Mouse (Mus musculus): Measurements from ENCODE around the gene Mgrn1.

Mgrn1 gene

GRCm38 (mm10) chr16:4906559-4906958, 20.5 kb downstream of the Mgrn1 start:
- no peak for DNase-seq (ENCODE audit: low read depth, low spot score)

GRCm38 (mm10) chr16:4907386-4907785, 21.3 kb downstream of the Mgrn1 start:
- no peak for DNase-seq (ENCODE audit: low read depth, low spot score)

DNA sequence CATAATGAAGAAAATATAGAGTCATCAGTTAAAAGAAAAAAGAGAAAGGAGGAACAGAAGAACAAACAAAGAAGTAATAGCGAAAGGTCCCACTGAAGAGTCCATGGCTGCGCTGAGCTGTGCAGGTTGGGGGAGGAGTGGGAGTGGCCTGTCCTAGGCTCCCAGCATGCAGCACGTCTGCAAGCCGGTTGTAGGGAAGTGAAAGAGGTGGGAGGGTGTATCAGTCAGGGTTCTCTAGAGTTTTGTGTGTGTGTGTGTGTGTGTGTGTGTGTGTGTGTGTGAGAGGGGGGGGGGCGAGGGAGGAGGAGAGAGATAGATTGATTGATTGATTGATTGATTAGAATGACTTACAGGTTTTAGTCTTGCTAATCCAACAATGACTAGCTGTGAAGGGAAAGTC, 21.9 kb downstream of the Mgrn1 start:
- peak; percentile 61 for DNase-seq (ENCODE audit: low read depth, low spot score)

GRCm38 (mm10) chr16:4909745-4910144, 23.7 kb downstream of the Mgrn1 start:
- DNase-seq (ENCODE audit: low read depth, low spot score): peak; percentile 60

DNA sequence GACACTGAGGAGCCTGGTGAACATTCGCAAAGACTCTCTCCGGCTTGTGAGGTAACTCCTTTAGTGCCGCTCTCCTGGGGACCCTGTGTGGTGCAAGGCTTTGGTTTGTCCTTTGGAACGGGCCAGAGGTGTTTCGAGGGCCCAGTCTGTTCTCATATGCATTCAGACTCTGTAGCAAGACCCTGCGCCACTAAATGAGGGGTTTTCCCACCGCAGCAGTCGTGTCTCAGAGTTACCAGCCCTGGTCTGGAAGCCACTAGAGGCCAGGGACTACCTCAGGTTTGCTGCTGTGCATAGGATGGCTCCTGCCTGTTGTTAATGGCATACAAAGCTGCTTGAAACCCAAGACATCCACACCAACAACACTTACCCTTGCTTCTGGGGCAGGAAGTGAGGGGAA, 24.7 kb downstream of the Mgrn1 start:
- no peak for DNase-seq (ENCODE audit: low read depth, low spot score)

GRCm38 (mm10) chr16:4912074-4912648, 26.1 kb downstream of the Mgrn1 start:
- DNase-seq (ENCODE audit: low read depth, low spot score): peak; percentile 21

GRCm38 (mm10) chr16:4912907-4913782, 27.1 kb downstream of the Mgrn1 start:
- DNase-seq (ENCODE audit: low read depth, low spot score): no peak

- peak; percentile 88 for DNase-seq (ENCODE audit: low read depth, low spot score)
These were observed 28.0 kb downstream of the Mgrn1 start for GRCm38 (mm10) chr16:4913783-4914735.

- no peak for DNase-seq (ENCODE audit: low read depth, low spot score)
These were observed 29.9 kb downstream of the Mgrn1 start for GRCm38 (mm10) chr16:4915931-4916330.

- DNase-seq (ENCODE audit: low read depth, low spot score): no peak
These were observed 30.6 kb downstream of the Mgrn1 start for GRCm38 (mm10) chr16:4916608-4917007.

- DNase-seq (ENCODE audit: low read depth, low spot score): no peak
These were observed 34.5 kb downstream of the Mgrn1 start for GRCm38 (mm10) chr16:4920556-4920955.

DNA sequence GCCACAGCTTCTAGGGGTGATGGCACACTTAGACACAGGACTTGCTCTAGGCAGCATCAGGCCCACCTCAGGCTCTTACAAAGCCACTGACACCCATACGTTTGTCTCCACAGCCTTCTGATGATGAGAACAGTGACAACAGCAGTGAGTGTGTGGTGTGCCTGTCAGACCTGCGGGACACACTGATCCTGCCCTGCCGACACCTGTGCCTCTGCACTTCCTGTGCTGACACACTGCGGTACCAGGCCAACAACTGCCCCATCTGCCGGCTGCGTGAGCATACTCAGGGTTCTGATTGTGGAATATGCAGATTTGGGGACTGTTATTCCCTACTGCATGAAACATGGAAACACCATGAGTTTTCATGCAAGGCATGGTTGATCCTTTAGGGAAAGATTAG, 36.4 kb downstream of the Mgrn1 start:
- DNase-seq (ENCODE audit: low read depth, low spot score): no peak

DNA sequence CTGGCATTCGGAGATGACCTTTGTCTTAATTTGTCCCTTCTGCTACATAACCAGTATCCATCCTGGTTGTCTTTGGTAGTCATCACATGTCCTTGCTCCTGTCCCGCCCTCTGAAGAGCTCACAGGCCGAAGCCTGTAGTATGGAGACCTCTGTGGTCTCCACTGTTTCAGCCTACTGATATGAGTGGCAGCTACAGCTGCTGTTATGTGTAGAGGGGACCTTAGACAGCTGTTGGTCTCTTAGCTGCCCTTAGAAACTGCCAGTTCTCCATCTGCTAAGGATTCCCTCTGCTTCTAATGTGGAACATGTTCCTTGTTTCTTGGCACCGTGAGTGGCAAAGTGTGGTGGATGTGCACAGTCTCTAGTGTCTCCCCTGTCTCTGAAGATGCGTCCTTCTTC, 37.9 kb downstream of the Mgrn1 start:
- no peak for DNase-seq (ENCODE audit: low read depth, low spot score)

DNA sequence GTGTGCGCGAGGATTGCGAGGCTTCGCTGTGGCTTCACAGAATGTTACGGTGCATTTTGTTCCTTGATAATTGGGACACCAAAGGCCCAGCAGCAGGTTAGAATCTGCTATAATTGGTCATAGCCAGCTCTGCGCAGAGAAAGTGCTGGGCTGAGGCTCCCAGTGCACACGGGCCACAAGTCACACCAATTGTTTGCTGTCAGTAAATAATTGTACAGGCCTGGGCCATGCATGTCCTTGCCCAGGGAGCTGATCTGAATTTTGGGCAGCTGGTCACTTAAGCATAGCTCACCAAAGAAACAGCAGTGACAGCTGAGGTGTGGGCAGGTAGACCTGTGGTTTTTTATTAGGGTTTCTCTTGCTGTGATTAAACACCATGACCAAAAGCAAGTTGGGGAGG, 41.9 kb downstream of the Mgrn1 start:
- no peak for DNase-seq (ENCODE audit: low read depth, low spot score)

GRCm38 (mm10) chr16:4928474-4928873, 42.4 kb downstream of the Mgrn1 start:
- no peak for DNase-seq (ENCODE audit: low read depth, low spot score)

DNA sequence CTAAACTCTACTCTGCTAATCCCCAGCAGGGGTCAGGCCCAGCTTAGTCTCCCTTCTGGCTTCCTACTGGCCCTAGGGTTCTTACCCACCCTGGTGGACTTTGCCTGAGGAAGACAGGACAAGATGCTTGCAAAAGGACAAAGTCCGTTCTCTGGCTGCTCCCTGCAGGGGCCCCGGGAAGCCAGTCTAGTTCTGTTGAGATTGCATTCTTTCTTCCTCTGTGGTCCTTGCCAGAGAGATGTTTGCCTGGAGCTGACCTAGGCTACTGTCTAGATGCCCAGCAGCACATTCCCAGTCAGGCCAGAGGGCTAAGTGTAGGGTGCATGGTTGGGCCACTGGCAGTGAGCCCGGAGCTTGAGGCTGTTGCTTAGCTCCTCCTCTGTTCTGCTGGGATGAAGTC, 46.4 kb downstream of the Mgrn1 start:
- DNase-seq (ENCODE audit: low read depth, low spot score): no peak

DNA sequence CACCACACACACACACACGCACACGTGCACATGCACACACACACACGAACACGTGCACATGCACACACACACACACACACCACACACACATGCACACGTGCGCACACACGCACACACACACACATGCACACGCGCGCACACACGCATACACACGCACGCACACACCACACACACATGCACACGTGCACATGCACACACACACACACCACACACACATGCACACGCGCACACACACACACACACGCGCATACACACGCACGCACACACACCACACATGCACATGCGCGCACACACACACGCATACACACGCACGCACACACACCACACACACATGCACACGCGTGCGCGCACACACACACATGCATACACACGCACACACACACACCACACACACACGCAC, 49.4 kb downstream of the Mgrn1 start:
- no peak for DNase-seq (ENCODE audit: low read depth, low spot score)

DNA sequence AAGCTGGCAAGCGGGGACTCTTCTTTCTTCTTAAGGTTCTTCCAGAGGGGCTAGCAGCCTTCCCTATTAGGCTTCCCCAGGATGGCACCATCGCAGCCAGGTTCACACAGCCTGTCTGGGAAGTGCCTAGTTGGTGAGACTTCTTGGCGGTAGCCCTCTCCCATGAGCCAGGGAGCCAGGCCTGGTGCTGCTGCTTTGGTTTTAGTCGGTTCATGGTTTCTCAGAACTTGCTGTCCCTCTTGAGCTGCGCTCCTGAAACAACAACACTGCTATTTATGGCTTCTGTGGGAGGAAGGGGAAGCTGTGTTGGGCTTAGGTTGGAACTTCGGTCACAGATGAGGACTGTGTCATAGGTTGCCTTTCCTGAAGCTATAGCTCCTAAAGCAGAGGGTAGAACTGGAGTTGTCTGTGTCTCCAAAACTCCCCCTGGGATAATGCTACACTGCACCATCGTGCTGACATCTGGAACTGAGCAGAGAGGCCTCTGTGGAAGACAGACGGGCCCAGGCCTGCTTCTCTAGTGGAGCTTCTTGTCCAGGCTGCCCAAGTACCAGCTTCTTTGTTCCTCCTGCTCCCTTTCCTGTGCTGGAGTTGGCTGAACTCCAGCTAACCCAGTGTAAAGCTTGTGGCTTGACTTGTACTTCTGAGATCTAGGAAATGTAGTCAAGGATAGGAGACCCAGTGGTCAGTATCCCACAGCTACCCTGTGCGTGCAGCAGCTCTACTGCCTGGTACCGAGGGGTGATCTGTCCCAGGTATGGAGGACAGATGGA, 50.1 kb downstream of the Mgrn1 start:
- no peak for DNase-seq (ENCODE audit: low read depth, low spot score)

GRCm38 (mm10) chr16:4937351-4938190, 51.5 kb downstream of the Mgrn1 start:
- no peak for DNase-seq (ENCODE audit: low read depth, low spot score)

- no peak for DNase-seq (ENCODE audit: low read depth, low spot score)
These were observed 52.4 kb downstream of the Mgrn1 start, which contains the start of gene Nudt16l1 for GRCm38 (mm10) chr16:4938461-4938860. Gene Nudt16l1, plus strand, starts transcription at chr16:4938761.

Data from ES-CJ7 (cell line).